Mouse (Mus musculus) lung, embryonic 15.5 days (tissue): ENCODE measurements at regions not wholly inside any gene's neighbourhood (a gene's known extent, or its start where the extent isn't known, plus 50 kb on each side); places are given as distances from the start of the nearest gene placed in this dataset.
"Not testable (repeated sequence)": the region's sequence is repeated elsewhere in the genome, so short reads cannot be mapped to it uniquely, and the experiment has no call there.

Experiments
- ATAC-seq: fragments of 200-750 bp; cut with Nextera tagmentation; 2 replicates; pipeline ENCODE4 v1.8.0; 2017; ENCODE audit warnings: moderate number of reproducible peaks, borderline replicate concordance; ENCODE audit not compliant: low FRiP score, low TSS enrichment; ENCODE audit errors: extremely low read depth
- H3K27ac ChIP-seq: fragments of 300-500 bp; sonication (generic); 2 replicates; pipeline ENCODE4 v1.5.1; 2015; ENCODE audit warnings: moderate library complexity, mild to moderate bottlenecking, inconsistent platforms
- H3K27me3 ChIP-seq: fragments of 300-500 bp; sonication (generic); 2 replicates; pipeline ENCODE4 v1.6.1; 2015; ENCODE audit warnings: inconsistent platforms
- H3K36me3 ChIP-seq: fragments of 300-500 bp; sonication (generic); 2 replicates; pipeline ENCODE4 v1.6.1; 2015; ENCODE audit warnings: inconsistent platforms
- H3K4me1 ChIP-seq: fragments of 300-500 bp; sonication (generic); 2 replicates; pipeline ENCODE4 v1.6.1; 2015; ENCODE audit warnings: inconsistent platforms
- H3K4me2 ChIP-seq: fragments of 300-500 bp; sonication (generic); 2 replicates; pipeline ENCODE4 v1.6.1; 2015; ENCODE audit warnings: inconsistent platforms, mild to moderate bottlenecking, moderate library complexity
- H3K4me3 ChIP-seq: fragments of 300-500 bp; sonication (generic); 2 replicates; pipeline ENCODE4 v1.5.1; 2015; ENCODE audit warnings: mild to moderate bottlenecking, inconsistent platforms
- H3K9ac ChIP-seq: fragments of 300-500 bp; sonication (generic); 2 replicates; pipeline ENCODE4 v1.6.1; 2015; ENCODE audit warnings: inconsistent platforms
- H3K9me3 ChIP-seq: fragments of 300-500 bp; sonication (generic); 2 replicates; pipeline ENCODE4 v1.6.1; 2016; ENCODE audit warnings: inconsistent platforms
- WGBS: fragments of 180-500 bp; shearing (Covaris S2); methylation state at CpG from one replicate; pipeline ENCODE4 v1.1.7; 2015; 5-methylcytosine and 5-hydroxymethylcytosine counted together

DNA sequence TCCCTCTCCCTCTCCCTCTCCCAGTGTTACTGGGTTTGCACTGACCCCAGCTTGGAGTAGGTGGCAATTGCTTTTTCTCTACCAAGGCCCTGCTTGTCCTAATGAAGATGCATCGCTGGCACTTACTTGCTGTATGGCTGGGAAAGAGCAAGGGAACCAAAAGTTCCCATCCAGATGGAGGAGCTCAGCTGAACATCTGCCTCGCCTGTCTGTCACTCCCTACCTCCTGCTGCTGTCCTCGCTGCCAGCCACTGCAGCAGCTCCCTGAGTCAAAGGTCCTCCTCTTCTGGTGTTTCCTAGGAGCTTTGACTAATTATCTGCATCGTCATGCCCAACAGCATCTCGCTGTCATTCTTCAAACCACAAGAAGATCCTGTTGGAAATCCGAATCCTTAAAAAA is 203.4 kb downstream of the Mat2b start:
- H3K36me3 ChIP-seq = no peaks in the 10 kb centered on the region
- H3K4me3 ChIP-seq = no peak overlapping the region
- H3K4me1 ChIP-seq = no peaks in the 10 kb centered on the region
- H3K4me2 ChIP-seq = no peak overlapping the region
- no peaks in the 10 kb centered on the region for H3K27me3 ChIP-seq
- H3K9me3 ChIP-seq = no peaks in the 10 kb centered on the region
- no peak overlapping the region for H3K9ac ChIP-seq
- WGBS = 15% methylated on average over 6 of the region's 6 CpGs
- peak; percentile 59; the same call in 1 of the 2 replicates for ATAC-seq
- H3K27ac ChIP-seq = no peak overlapping the region

DNA sequence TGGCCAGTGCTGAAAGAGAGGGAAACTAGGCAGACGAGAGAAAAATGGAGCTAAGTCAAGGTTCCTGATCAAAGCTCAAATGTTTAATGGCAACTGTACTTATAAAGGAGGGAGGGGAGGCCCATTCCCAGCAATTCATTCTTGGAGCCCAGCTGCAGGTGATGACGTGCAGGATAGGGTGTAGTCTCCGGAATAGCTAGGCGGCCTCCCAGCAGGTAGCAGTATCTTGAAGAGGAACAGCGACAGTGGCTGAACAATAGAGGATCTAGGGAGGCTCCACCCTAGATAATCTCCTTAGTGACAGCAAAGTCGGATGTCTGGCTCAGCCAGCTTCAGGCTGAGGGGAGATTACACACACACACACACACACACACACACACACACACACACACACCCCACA is 216.8 kb downstream of the Mat2b start:
- H3K36me3 ChIP-seq, H3K9me3 ChIP-seq, H3K4me2 ChIP-seq, H3K4me3 ChIP-seq, H3K9ac ChIP-seq, H3K27me3 ChIP-seq, H3K4me1 ChIP-seq, ATAC-seq, H3K27ac ChIP-seq: not testable (repeated sequence)
- WGBS = 33% methylated on average over 6 of the region's 6 CpGs

DNA sequence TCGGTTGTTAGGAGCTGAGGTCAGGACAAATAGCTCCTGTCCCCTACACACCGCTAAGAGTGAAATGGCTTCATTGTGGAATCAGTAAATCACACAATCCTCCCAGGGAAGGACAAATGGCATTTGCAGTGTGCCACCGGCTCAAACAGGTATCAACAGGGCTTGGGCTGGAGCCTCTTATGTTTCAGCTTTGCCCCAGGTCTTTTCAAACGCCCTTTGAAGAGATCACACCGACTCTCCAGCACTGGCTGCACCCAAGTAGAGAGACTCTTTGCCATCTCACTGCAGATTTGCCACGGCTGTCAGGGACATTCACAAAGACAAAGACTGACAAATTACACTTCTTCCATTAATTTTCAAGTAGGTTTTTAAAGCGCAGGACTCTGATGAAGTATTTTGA is 217.7 kb downstream of the Mat2b start:
- Histone ChIP-seq H3K36me3 (no peaks in the 10 kb centered on the region), H3K4me3 (no peak overlapping the region), H3K9me3 (no peaks in the 10 kb centered on the region), H3K4me2 (no peak overlapping the region), H3K4me1 (no peaks in the 10 kb centered on the region), H3K27ac (no peak overlapping the region), H3K9ac (no peak overlapping the region), H3K27me3 (no peaks in the 10 kb centered on the region)
- no peak for ATAC-seq
- WGBS = 40% methylated on average over 7 of the region's 7 CpGs

DNA sequence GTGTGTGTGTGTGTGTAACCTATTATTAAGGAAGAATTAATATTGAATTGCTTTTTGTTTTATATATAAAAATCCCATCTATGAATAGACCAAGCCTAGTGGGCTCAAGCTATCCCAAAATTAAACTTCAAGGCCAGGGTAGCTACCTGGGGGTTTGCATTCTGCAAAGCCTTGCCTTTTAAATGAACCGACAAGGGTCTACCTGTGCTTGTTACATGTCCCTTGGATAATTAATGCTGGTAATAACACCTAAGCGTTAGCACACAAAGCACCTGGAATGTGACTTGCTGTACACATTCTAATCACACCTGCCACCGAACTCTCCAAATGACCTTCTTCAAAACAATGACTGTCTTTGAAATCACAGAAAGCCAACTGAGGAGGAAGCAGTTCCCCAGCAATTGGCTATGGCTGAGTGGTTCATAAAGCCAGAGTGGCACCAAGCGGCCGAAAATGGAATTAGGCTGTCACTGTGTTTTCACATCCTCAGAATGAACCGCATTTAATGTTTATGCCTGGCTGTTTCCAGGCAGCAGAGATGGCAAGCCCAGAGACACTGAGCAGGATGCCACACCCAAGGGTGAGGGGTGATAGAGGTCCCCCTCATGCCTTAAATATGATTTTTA is 225.8 kb downstream of the Mat2b start:
- H3K4me3 ChIP-seq = no peak overlapping the region
- no peaks in the 10 kb centered on the region for H3K9me3 ChIP-seq
- no peak overlapping the region for H3K4me2 ChIP-seq
- no peaks in the 10 kb centered on the region for H3K27me3 ChIP-seq
- no peak for ATAC-seq
- no peak overlapping the region for H3K27ac ChIP-seq
- H3K9ac ChIP-seq = no peak overlapping the region
- WGBS = 27% methylated on average over 6 of the region's 6 CpGs
- no peaks in the 10 kb centered on the region for H3K4me1 ChIP-seq
- no peaks in the 10 kb centered on the region for H3K36me3 ChIP-seq

DNA sequence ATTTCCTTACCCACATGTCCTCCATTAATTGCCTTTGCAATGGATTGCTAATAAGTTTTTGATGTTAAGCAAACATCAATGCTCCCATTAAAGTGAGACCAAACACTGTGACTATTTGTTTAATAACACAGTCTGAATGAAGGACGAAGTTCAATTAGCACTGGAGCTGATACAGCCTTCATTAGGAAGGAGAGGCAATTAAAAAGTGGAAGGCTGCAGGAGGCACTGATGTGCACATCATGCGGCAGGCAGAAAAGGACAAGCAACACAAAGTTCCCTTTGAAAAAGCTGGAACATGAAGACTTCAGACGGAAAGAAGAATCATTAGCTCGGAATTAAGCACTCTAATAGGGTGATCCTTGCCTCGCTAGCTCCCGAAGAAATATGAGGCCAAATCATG is 238.4 kb downstream of the Mat2b start:
- H3K36me3 ChIP-seq = no peaks in the 10 kb centered on the region
- WGBS = 62% methylated on average over 6 of the region's 6 CpGs
- ATAC-seq = no peak
- no peaks in the 10 kb centered on the region for H3K27me3 ChIP-seq
- no peak overlapping the region for H3K4me2 ChIP-seq
- H3K4me1 ChIP-seq = no peaks in the 10 kb centered on the region
- no peaks in the 10 kb centered on the region for H3K9me3 ChIP-seq
- H3K4me3 ChIP-seq = no peak overlapping the region
- no peak overlapping the region for H3K9ac ChIP-seq
- no peak overlapping the region for H3K27ac ChIP-seq

DNA sequence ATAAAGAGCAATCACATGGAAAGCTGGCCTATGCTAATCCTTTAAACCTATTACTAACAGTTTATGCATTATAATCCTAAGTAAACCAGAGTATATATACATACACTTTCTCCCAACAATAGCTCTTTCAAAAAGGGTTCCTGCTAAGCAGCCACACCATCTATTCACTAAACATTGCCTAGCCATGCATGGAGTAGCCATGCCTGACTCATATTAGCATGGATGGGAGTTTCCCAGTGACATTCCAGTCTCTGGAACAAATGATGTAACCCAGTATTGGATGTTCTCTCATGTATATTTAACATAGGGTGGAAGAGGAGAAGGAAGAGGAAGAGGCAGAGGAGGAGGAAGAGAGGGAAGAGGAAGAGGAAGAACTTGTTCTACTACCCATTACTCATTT is 240.0 kb downstream of the Mat2b start:
- not testable (repeated sequence) for H3K36me3 ChIP-seq, H3K4me2 ChIP-seq, H3K27ac ChIP-seq, H3K9me3 ChIP-seq, H3K4me3 ChIP-seq, H3K27me3 ChIP-seq, H3K4me1 ChIP-seq, H3K9ac ChIP-seq, ATAC-seq

DNA sequence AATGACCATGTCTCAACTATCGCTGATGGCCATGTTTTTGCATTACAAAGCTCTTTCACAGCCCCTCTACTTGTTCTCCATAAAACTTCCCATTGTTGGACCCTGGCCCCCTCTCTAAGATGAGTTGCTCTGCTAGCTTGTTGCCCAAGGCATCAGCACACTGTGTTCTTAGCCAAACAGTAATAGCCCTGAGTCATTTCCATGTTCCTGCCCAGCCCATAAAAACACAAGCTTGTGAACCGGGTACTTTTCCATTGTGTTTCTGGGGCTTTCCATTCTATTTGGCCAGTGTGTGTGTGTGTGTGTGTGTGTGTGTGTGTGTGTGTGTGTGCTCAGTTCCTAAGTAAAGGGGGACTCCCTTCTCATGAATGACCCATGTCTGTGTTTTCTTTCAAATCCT is 248.2 kb downstream of the Mat2b start:
- Histone ChIP-seq H3K4me1 (no peaks in the 10 kb centered on the region), H3K27me3 (no peaks in the 10 kb centered on the region), H3K36me3 (no peaks in the 10 kb centered on the region), H3K27ac (no peak overlapping the region), H3K9ac (no peak overlapping the region), H3K4me3 (no peak overlapping the region), H3K4me2 (no peak overlapping the region), H3K9me3 (no peaks in the 10 kb centered on the region)
- WGBS = 81% methylated on average over 2 of the region's 2 CpGs
- ATAC-seq = no peak

DNA sequence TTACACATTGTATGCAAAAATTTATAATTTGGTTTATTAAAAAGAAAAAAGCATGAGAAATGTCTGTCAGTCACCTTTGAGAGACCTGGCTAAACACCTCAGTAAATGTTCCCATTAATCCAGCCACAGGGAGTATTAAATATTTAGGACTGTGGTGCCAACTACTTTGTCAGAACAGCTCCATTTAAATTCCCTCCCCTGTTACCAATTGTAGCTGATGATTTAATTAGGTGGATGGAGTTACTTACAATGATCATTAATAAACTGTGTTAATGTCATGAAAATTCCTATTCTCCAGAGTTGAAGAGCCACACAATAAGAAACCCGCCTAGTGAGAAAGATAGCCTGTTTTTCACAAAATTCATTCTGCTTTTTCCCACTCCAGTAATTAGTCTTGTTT is 261.0 kb downstream of the Mat2b start:
- no peaks in the 10 kb centered on the region for H3K27me3 ChIP-seq
- 84% methylated on average over 1 of the region's 1 CpGs for WGBS
- H3K9ac ChIP-seq = no peak overlapping the region
- no peak overlapping the region for H3K4me3 ChIP-seq
- ATAC-seq = no peak
- no peaks in the 10 kb centered on the region for H3K36me3 ChIP-seq
- no peaks in the 10 kb centered on the region for H3K4me1 ChIP-seq
- H3K4me2 ChIP-seq = no peak overlapping the region
- no peak overlapping the region for H3K27ac ChIP-seq
- no peaks in the 10 kb centered on the region for H3K9me3 ChIP-seq

DNA sequence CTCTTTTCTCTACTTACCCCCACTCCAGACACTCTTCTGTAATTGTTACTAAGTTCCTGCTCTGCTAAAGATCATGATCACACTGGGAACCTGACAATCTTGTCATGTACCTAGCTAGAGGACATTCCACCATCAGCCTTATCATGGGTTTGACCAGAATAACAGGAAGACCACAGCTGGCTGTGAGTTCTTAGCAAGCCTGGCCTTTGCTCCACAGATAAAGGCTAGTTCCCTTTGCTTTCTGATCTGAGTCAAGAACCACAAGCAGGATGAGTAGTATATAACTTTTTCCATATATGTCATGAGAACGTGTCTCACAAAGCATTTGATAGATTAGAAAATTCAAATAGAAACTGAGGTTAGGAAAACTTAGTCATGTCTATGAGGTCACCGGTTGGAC is 266.1 kb downstream of the Mat2b start:
- no peaks in the 10 kb centered on the region for H3K9me3 ChIP-seq
- whole genome bisulfite sequencing = 77% methylated on average over 2 of the region's 2 CpGs
- H3K4me1 ChIP-seq = no peaks in the 10 kb centered on the region
- no peak overlapping the region for H3K4me2 ChIP-seq
- no peak overlapping the region for H3K27ac ChIP-seq
- no peak overlapping the region for H3K4me3 ChIP-seq
- H3K9ac ChIP-seq = no peak overlapping the region
- H3K36me3 ChIP-seq = no peaks in the 10 kb centered on the region
- no peak for ATAC-seq
- no peaks in the 10 kb centered on the region for H3K27me3 ChIP-seq

DNA sequence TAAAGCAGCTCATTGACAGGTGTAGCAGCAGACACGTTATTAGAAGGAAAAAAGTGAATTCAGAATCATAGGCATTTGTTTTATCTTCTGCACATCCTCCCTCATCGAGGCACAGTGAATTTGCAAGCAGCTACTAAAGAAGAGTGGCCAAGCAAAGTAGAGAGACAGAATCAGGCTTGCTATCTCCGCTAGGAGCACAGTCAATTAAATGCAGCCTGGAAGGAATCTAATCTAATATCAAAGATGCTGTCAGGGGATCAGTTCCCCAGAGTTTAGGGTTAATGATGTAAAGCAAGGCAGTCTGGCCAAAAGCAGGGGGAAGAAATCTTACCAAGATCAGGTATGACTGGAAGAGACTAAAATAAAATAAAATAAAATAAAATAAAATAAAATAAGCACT is 270.7 kb downstream of the Mat2b start:
- no peaks in the 10 kb centered on the region for H3K4me1 ChIP-seq
- no peak overlapping the region for H3K9ac ChIP-seq
- WGBS = 68% methylated on average over 3 of the region's 3 CpGs
- no peaks in the 10 kb centered on the region for H3K36me3 ChIP-seq
- H3K4me3 ChIP-seq = no peak overlapping the region
- no peak overlapping the region for H3K27ac ChIP-seq
- H3K4me2 ChIP-seq = no peak overlapping the region
- no peaks in the 10 kb centered on the region for H3K27me3 ChIP-seq
- no peak for ATAC-seq
- no peaks in the 10 kb centered on the region for H3K9me3 ChIP-seq

DNA sequence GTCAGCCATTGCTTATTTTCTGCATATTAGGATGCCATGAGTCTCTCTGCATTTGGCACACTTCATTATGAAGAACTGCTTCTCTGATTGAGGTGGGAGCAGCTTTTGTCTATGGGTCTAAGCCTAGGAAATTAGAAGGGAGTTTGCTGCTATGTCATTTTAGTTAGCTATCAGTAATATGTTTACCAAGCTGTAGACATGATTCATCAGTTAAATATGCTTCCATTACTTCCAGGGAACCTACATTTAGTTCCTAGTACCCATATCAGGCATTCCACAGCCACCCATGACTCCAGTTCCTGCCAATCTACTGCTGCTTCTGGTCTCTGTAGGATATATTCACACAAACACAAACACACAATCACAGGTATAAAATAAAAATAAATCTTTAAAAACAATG is 287.4 kb downstream of the Mat2b start:
- no peaks in the 10 kb centered on the region for H3K4me1 ChIP-seq
- no peak overlapping the region for H3K4me3 ChIP-seq
- no peak for ATAC-seq
- H3K27ac ChIP-seq = no peak overlapping the region
- no peaks in the 10 kb centered on the region for H3K27me3 ChIP-seq
- no peak overlapping the region for H3K4me2 ChIP-seq
- H3K9me3 ChIP-seq = no peaks in the 10 kb centered on the region
- no peaks in the 10 kb centered on the region for H3K36me3 ChIP-seq
- H3K9ac ChIP-seq = no peak overlapping the region

DNA sequence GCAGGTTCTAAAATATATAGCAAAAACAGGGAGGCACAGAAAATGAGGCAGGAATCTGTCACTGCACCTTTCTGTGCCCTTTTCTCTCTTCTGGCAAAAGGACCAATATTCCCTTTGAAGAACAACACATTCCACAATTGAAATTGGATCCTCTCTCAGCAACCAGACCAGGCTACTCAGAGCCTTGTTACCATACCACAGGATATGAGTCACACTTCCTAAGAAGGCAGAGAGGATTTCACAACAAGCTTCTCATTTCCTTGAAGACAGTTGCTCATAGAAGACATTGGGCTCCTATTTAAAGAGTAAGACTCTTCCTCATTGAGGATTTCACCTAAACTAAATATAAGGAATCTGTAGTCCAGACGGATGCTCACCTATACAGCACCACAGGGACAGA is 292.8 kb downstream of the Mat2b start:
- H3K4me3 ChIP-seq = no peak overlapping the region
- no peaks in the 10 kb centered on the region for H3K4me1 ChIP-seq
- H3K4me2 ChIP-seq = no peak overlapping the region
- no peak for ATAC-seq
- no peak overlapping the region for H3K9ac ChIP-seq
- H3K27ac ChIP-seq = no peak overlapping the region
- H3K9me3 ChIP-seq = no peaks in the 10 kb centered on the region
- no peaks in the 10 kb centered on the region for H3K27me3 ChIP-seq
- 21% methylated on average over 1 of the region's 1 CpGs for WGBS
- H3K36me3 ChIP-seq = no peaks in the 10 kb centered on the region

DNA sequence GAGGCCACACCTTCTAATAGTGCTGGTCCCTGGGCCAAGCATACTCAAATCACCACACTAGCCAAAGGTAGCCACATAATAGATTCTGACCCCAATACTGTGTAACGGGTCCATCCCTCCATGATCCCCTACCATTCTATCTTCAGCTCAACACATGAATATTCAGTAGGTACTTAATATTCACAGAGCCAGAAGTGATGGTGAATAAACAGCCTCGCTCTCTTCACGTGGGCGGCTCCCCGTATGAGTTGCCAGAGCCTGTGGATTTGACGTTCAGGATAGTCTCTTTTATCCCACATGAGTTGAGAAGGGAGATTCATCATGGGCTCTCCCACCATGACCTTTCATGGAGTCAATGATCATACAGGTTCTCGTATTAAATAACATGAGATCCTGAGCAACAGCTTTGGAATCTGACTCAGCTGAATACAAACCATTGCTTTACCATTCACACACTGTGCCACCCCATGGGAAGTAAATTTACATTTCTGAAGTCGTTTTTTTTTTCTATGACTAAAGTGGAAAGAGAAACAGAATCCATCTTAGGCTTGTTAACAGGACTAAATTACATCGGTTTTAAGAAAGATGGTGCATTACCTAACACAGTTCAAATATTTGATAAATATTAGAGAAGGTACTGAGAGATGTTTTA is 297.4 kb downstream of the Mat2b start:
- H3K4me3 ChIP-seq = no peak overlapping the region
- H3K9ac ChIP-seq = no peak overlapping the region
- ATAC-seq = no peak
- H3K9me3 ChIP-seq = no peaks in the 10 kb centered on the region
- H3K4me1 ChIP-seq = no peaks in the 10 kb centered on the region
- WGBS = 74% methylated on average over 9 of the region's 9 CpGs
- H3K36me3 ChIP-seq = no peaks in the 10 kb centered on the region
- no peak overlapping the region for H3K4me2 ChIP-seq
- no peak overlapping the region for H3K27ac ChIP-seq
- H3K27me3 ChIP-seq = no peaks in the 10 kb centered on the region
